Mouse (Mus musculus) liver, embryonic 16.5 days (tissue): ENCODE results near the gene Ankrd23. TPM values are rescaled to one million over a fixed set of nuclear protein-coding genes. Genes with fewer than 3 reads are reported as not detected.

ENCODE experiments used
- ATAC-seq: fragments of 200-750 bp; cut with Nextera tagmentation; 2 replicates; pipeline ENCODE4 v1.8.0; 2017; ENCODE audit warnings: low read depth, mild to moderate bottlenecking, moderate number of reproducible peaks, moderate library complexity
- H3K27ac ChIP-seq: fragments of 300-500 bp; sonication (generic); 2 replicates; pipeline ENCODE4 v1.5.1; 2014; ENCODE audit warnings: mild to moderate bottlenecking, low read length
- H3K27me3 ChIP-seq: fragments of 300-500 bp; sonication (generic); 2 replicates; pipeline ENCODE4 v1.6.1; 2014; ENCODE audit warnings: low read depth, low read length, mixed read lengths; ENCODE audit not compliant: control insufficient read depth, insufficient read depth
- H3K36me3 ChIP-seq: fragments of 300-500 bp; sonication (generic); 2 replicates; pipeline ENCODE4 v1.6.1; 2014; ENCODE audit warnings: mild to moderate bottlenecking; ENCODE audit not compliant: control insufficient read depth, insufficient read depth
- H3K4me1 ChIP-seq: fragments of 300-500 bp; sonication (generic); 2 replicates; pipeline ENCODE4 v1.6.1; 2014; ENCODE audit warnings: low read depth, low read length, mixed read lengths; ENCODE audit not compliant: control insufficient read depth
- H3K4me2 ChIP-seq: fragments of 300-500 bp; sonication (generic); 2 replicates; pipeline ENCODE4 v1.6.1; 2014; ENCODE audit warnings: low read depth, low read length, mixed read lengths
- H3K4me3 ChIP-seq: fragments of 300-500 bp; sonication (generic); 2 replicates; pipeline ENCODE4 v1.5.1; 2014; ENCODE audit warnings: low read depth, mild to moderate bottlenecking, low read length
- H3K9ac ChIP-seq: fragments of 300-500 bp; sonication (generic); 2 replicates; pipeline ENCODE4 v1.6.1; 2014; ENCODE audit warnings: low read depth, low read length
- H3K9me3 ChIP-seq: fragments of 300-500 bp; sonication (generic); replicated peaks from 2 replicates; pipeline ENCODE4 v1.6.1; 2016; ENCODE audit warnings: low read length; ENCODE audit not compliant: control insufficient read depth
- WGBS: fragments of 180-500 bp; shearing (Covaris S2); extraction: QIAGEN DNeasy Blood & Tissue Kit; methylation state at CpG from one replicate; pipeline ENCODE4 v1.1.7; 2014; ENCODE audit not compliant: insufficient replicate concordance; 5-methylcytosine and 5-hydroxymethylcytosine counted together
- polyA plus RNA-seq: library from polyadenylated mRNA; unstranded; fragments of >200 nt; fragmentation: Nextera tagmentation; extraction: Ambion mirVana; gene quantifications from 2 replicates; pipeline ENCODE4 v1.2.1, GENCODE M21; 2015

The Ankrd23 gene
- polyA plus RNA-seq, 1 experiment from 2014 or later: 4.3 TPM

GRCm38 (mm10) chr1:36567818-36568603 is 31.3 kb upstream of the Ankrd23 start:
- Histone ChIP-seq H3K4me2 (no peak overlapping the region), H3K27me3 (no peaks in the 10 kb centered on the region), H3K27ac (no peak overlapping the region), H3K9ac (no peak overlapping the region), H3K9me3 (no peaks in the 10 kb centered on the region), H3K4me1 (no peaks in the 10 kb centered on the region), H3K4me3 (no peak overlapping the region), H3K36me3 (no peaks in the 10 kb centered on the region)
- WGBS: 61% methylated on average over 21 of the region's 21 CpGs
- no peak for ATAC-seq

GRCm38 (mm10) chr1:36566425-36566824 is 29.7 kb upstream of the Ankrd23 start:
- Histone ChIP-seq H3K9ac (no peak overlapping the region), H3K4me1 (no peaks in the 10 kb centered on the region), H3K9me3 (no peaks in the 10 kb centered on the region), H3K36me3 (no peaks in the 10 kb centered on the region), H3K27ac (no peak overlapping the region), H3K4me2 (no peak overlapping the region), H3K4me3 (no peak overlapping the region), H3K27me3 (no peaks in the 10 kb centered on the region; the same call in 1 of the 2 replicates)
- WGBS: 11% methylated on average over 2 of the region's 2 CpGs
- ATAC-seq: no peak

- Histone ChIP-seq H3K9me3 (no peaks in the 10 kb centered on the region), H3K9ac (no peak overlapping the region), H3K4me2 (no peak overlapping the region), H3K27me3 (peaks cover 15% of the 10 kb centered on the region), H3K36me3 (no peaks in the 10 kb centered on the region), H3K4me3 (no peak overlapping the region), H3K27ac (no peak overlapping the region), H3K4me1 (no peaks in the 10 kb centered on the region)
- WGBS: 37% methylated on average over 6 of the region's 6 CpGs
- no peak for ATAC-seq
Measured at GRCm38 (mm10) chr1:36564101-36564500, 27.4 kb upstream of the Ankrd23 start.

GRCm38 (mm10) chr1:36563632-36564031 is 26.9 kb upstream of the Ankrd23 start:
- ATAC-seq: no peak
- H3K9ac ChIP-seq: no peak overlapping the region
- H3K36me3 ChIP-seq: no peaks in the 10 kb centered on the region
- H3K9me3 ChIP-seq: no peaks in the 10 kb centered on the region
- WGBS: 37% methylated on average over 4 of the region's 4 CpGs
- H3K4me3 ChIP-seq: no peak overlapping the region
- no peak overlapping the region for H3K4me2 ChIP-seq
- H3K27ac ChIP-seq: no peak overlapping the region
- no peaks in the 10 kb centered on the region for H3K4me1 ChIP-seq
- peaks cover 20% of the 10 kb centered on the region for H3K27me3 ChIP-seq

- H3K27ac ChIP-seq: no peak overlapping the region
- WGBS: 69% methylated on average over 2 of the region's 2 CpGs
- H3K27me3 ChIP-seq: peaks cover 24% of the 10 kb centered on the region
- H3K9me3 ChIP-seq: no peaks in the 10 kb centered on the region
- H3K36me3 ChIP-seq: no peaks in the 10 kb centered on the region
- no peak for ATAC-seq
- H3K9ac ChIP-seq: no peak overlapping the region
- H3K4me2 ChIP-seq: no peak overlapping the region
- no peaks in the 10 kb centered on the region for H3K4me1 ChIP-seq
- H3K4me3 ChIP-seq: no peak overlapping the region
Measured at GRCm38 (mm10) chr1:36563197-36563596, 26.5 kb upstream of the Ankrd23 start.

GRCm38 (mm10) chr1:36562388-36562787 is 25.7 kb upstream of the Ankrd23 start:
- WGBS: 51% methylated on average over 4 of the region's 4 CpGs
- H3K36me3 ChIP-seq: no peaks in the 10 kb centered on the region
- no peak overlapping the region for H3K4me3 ChIP-seq
- H3K27ac ChIP-seq: no peak overlapping the region
- no peaks in the 10 kb centered on the region for H3K4me1 ChIP-seq
- no peaks in the 10 kb centered on the region for H3K9me3 ChIP-seq
- H3K9ac ChIP-seq: no peak overlapping the region
- H3K27me3 ChIP-seq: peaks cover 32% of the 10 kb centered on the region
- no peak overlapping the region for H3K4me2 ChIP-seq
- no peak for ATAC-seq

- no peaks in the 10 kb centered on the region for H3K9me3 ChIP-seq
- H3K27ac ChIP-seq: no peak overlapping the region
- no peak overlapping the region for H3K4me2 ChIP-seq
- H3K27me3 ChIP-seq: peaks cover 47% of the 10 kb centered on the region
- H3K4me1 ChIP-seq: peaks cover 3% of the 10 kb centered on the region
- H3K9ac ChIP-seq: no peak overlapping the region
- ATAC-seq: no peak
- H3K4me3 ChIP-seq: no peak overlapping the region
- no peaks in the 10 kb centered on the region for H3K36me3 ChIP-seq
- 38% methylated on average over 6 of the region's 6 CpGs for WGBS
Measured at GRCm38 (mm10) chr1:36560903-36561302, 24.2 kb upstream of the Ankrd23 start.

GRCm38 (mm10) chr1:36559888-36560287 is 23.2 kb upstream of the Ankrd23 start:
- Histone ChIP-seq H3K4me3 (no peak overlapping the region), H3K4me2 (no peak overlapping the region), H3K27me3 (peaks cover 57% of the 10 kb centered on the region), H3K36me3 (no peaks in the 10 kb centered on the region), H3K4me1 (peaks cover 7% of the 10 kb centered on the region), H3K27ac (no peak overlapping the region), H3K9me3 (no peaks in the 10 kb centered on the region), H3K9ac (no peak overlapping the region)
- WGBS: 30% methylated on average over 5 of the region's 5 CpGs
- ATAC-seq: no peak

- no peak for ATAC-seq
- no peak overlapping the region for H3K4me2 ChIP-seq
- peaks cover 7% of the 10 kb centered on the region for H3K4me1 ChIP-seq
Measured at GRCm38 (mm10) chr1:36559256-36559655, 22.6 kb upstream of the Ankrd23 start.

More at GRCm38 (mm10) chr1:36559256-36559655, 22.6 kb upstream of the Ankrd23 start:
- Histone ChIP-seq H3K4me3 (no peak overlapping the region), H3K9ac (no peak overlapping the region), H3K36me3 (no peaks in the 10 kb centered on the region), H3K27ac (no peak overlapping the region), H3K27me3 (peaks cover 63% of the 10 kb centered on the region), H3K9me3 (no peaks in the 10 kb centered on the region)
- 20% methylated on average over 4 of the region's 4 CpGs for WGBS
